In genomic region chr9:51146496-51146895, GRCm38 (mm10) we compare ENCODE assay signal across 22 mouse cellular contexts. TPM values are rescaled to one million over a fixed set of nuclear protein-coding genes. Genes with fewer than 3 reads are reported as not detected.
DNase-seq lines count a peak whose midpoint lies in the region; ATAC-seq and TF ChIP-seq lines count a peak whose summit lies in the region.
"Had no signal": no experiment of that assay in that cellular context is flagged by ENCODE, and none has a peak within 500 bp of the region (broad histone marks: within the 10 kb centered on the region; RNA-seq: fewer than 3 reads in every experiment).

No protein-coding gene starts in this region.

- H3K4me3 ChIP-seq in cerebellum, adult 2 months (replicated peaks; ENCODE audit: insufficient read depth, low read depth, low read length) = no peak overlapping the region
- H3K4me3 ChIP-seq in kidney, adult 2 months (ENCODE audit: insufficient read depth, low read depth, low read length) = no peak overlapping the region
- no peak overlapping the region for H3K4me3 ChIP-seq in kidney, embryonic 14.5 days (ENCODE audit: low read length)
- no peak overlapping the region for H3K4me3 ChIP-seq in midbrain, postnatal 0 days (ENCODE audit: low read depth, low read length)
- H3K4me3 ChIP-seq in midbrain, embryonic 15.5 days = no peak overlapping the region
- H3K4me3 ChIP-seq: embryonic facial prominence, embryonic 13.5 days; forebrain, embryonic 13.5 days; layer of hippocampus, adult 2 months; left cerebral cortex, adult 2 months; limb, embryonic 15.5 days; neural tube, embryonic 12.5 days had no signal

- H3K27ac ChIP-seq in cerebellum, adult 2 months (ENCODE audit: insufficient read depth, low read length) = no peak overlapping the region
- H3K27ac ChIP-seq in kidney, adult 2 months (ENCODE audit: insufficient read depth, low read depth, low read length) = no peak overlapping the region
- no peak overlapping the region for H3K27ac ChIP-seq in kidney, embryonic 14.5 days (ENCODE audit: low read depth, low read length)
- no peak overlapping the region for H3K27ac ChIP-seq in midbrain, postnatal 0 days (ENCODE audit: low read depth, low read length)
- H3K27ac ChIP-seq in midbrain, embryonic 15.5 days = no peak overlapping the region
- H3K27ac ChIP-seq: embryonic facial prominence, embryonic 13.5 days; forebrain, embryonic 13.5 days; layer of hippocampus, adult 2 months; left cerebral cortex, adult 2 months; limb, embryonic 15.5 days; neural tube, embryonic 12.5 days had no signal

- H3K4me2 ChIP-seq in kidney, embryonic 14.5 days (replicated peaks; ENCODE audit: low read depth, low read length) = no peak overlapping the region
- no peak overlapping the region for H3K4me2 ChIP-seq in midbrain, postnatal 0 days (ENCODE audit: low read depth, low read length, poor library complexity, severe bottlenecking)
- H3K4me2 ChIP-seq in midbrain, embryonic 15.5 days = no peak overlapping the region
- H3K4me2 ChIP-seq: embryonic facial prominence, embryonic 13.5 days; forebrain, embryonic 13.5 days; limb, embryonic 15.5 days; neural tube, embryonic 12.5 days had no signal

- WGBS in cerebellum, adult 2 months = 23% methylated on average over 4 of the region's 4 CpGs
- 34% methylated on average over 4 of the region's 4 CpGs for WGBS in kidney, adult 2 months
- WGBS in kidney, embryonic 14.5 days = 50% methylated on average over 4 of the region's 4 CpGs
- WGBS in midbrain, postnatal 0 days = 47% methylated on average over 4 of the region's 4 CpGs
- WGBS in midbrain, embryonic 15.5 days = 64% methylated on average over 4 of the region's 4 CpGs

- TF ChIP-seq POLR2A in cerebellum, adult 2 months (IDR thresholded peaks at IDR 0.05; ENCODE audit: borderline replicate concordance, insufficient read depth, low read length) = no peak
- no peak for TF ChIP-seq POLR2A in kidney, adult 2 months (IDR thresholded peaks at IDR 0.05; ENCODE audit: low read depth, low read length)

- H3K9ac ChIP-seq in kidney, embryonic 14.5 days (ENCODE audit: low read depth, low read length) = no peak overlapping the region
- H3K9ac ChIP-seq in midbrain, postnatal 0 days (replicated peaks; ENCODE audit: low read length, poor library complexity, severe bottlenecking) = no peak overlapping the region
- H3K9ac ChIP-seq in midbrain, embryonic 15.5 days = no peak overlapping the region
- H3K9ac ChIP-seq: embryonic facial prominence, embryonic 13.5 days; forebrain, embryonic 13.5 days; limb, embryonic 15.5 days; liver, postnatal 0 days; neural tube, embryonic 12.5 days had no signal

- no peak for ATAC-seq in kidney, embryonic 14.5 days (ENCODE audit: low FRiP score, low TSS enrichment)
- ATAC-seq in midbrain, postnatal 0 days (ENCODE audit: low FRiP score) = no peak
- ATAC-seq in midbrain, embryonic 15.5 days (replicated peaks) = no peak
- ATAC-seq in cerebellum, adult (ENCODE audit: insufficient number of reproducible peaks, low FRiP score, low TSS enrichment) = no peak
- ATAC-seq: forebrain, embryonic 13.5 days; liver, postnatal 0 days; midbrain, embryonic 16.5 days had no signal

- DNase-seq in cerebellum, postnatal 14 days = peak; percentile 34 to 43
- DNase-seq in cerebellum, adult 2 months = no peak
- DNase-seq in kidney, adult 2 months = peak; percentile 38
- DNase-seq in midbrain, postnatal 0 days (ENCODE audit: low spot score) = peak; percentile 51
- peak; percentile 7 to 15 for DNase-seq in kidney, postnatal 36 days
- DNase-seq: adrenal gland, adult 8-10 months; gastrocnemius, postnatal 10 days; heart, postnatal 10 days; liver, postnatal 0 days; right cerebral cortex, postnatal 25 days; thymus, postnatal 4 days had no signal

- no peaks in the 10 kb centered on the region for H3K27me3 ChIP-seq in cerebellum, adult 2 months (ENCODE audit: control insufficient read depth, insufficient read depth, low read length)
- H3K27me3 ChIP-seq in kidney, adult 2 months (replicated peaks; ENCODE audit: control insufficient read depth, insufficient read depth, low read length) = no peaks in the 10 kb centered on the region
- H3K27me3 ChIP-seq in kidney, embryonic 14.5 days (ENCODE audit: control insufficient read depth, insufficient read depth, low read length) = no peaks in the 10 kb centered on the region
- H3K27me3 ChIP-seq in midbrain, postnatal 0 days (ENCODE audit: insufficient read depth, low read length) = no peaks in the 10 kb centered on the region
- H3K27me3 ChIP-seq in midbrain, embryonic 15.5 days (replicated peaks) = no peaks in the 10 kb centered on the region
- H3K27me3 ChIP-seq: forebrain, embryonic 13.5 days; limb, embryonic 15.5 days; neural tube, embryonic 12.5 days had no signal

- TF ChIP-seq CTCF in cerebellum, adult 2 months (IDR thresholded peaks at IDR 0.05; ENCODE audit: borderline replicate concordance, insufficient read depth, low read depth, low read length) = no peak
- no peak for TF ChIP-seq CTCF in kidney, adult 2 months (conservative IDR thresholded peaks at IDR 0.05; ENCODE audit: insufficient read depth, insufficient read length, low read depth, low read length)
- TF ChIP-seq CTCF in midbrain, postnatal 0 days (IDR thresholded peaks at IDR 0.05) = no peak

- H3K9me3 ChIP-seq in kidney, embryonic 14.5 days (ENCODE audit: control insufficient read depth, low read length) = no peaks in the 10 kb centered on the region; the same call in 1 of the 2 replicates
- no peaks in the 10 kb centered on the region for H3K9me3 ChIP-seq in midbrain, postnatal 0 days (ENCODE audit: low read length)
- no peaks in the 10 kb centered on the region for H3K9me3 ChIP-seq in midbrain, embryonic 15.5 days
- H3K9me3 ChIP-seq: embryonic facial prominence, embryonic 13.5 days; forebrain, embryonic 13.5 days; limb, embryonic 15.5 days; neural tube, embryonic 12.5 days had no signal

- H3K36me3 ChIP-seq in kidney, adult 2 months (ENCODE audit: control insufficient read depth, insufficient read depth, low read length) = no peaks in the 10 kb centered on the region
- no peaks in the 10 kb centered on the region for H3K36me3 ChIP-seq in kidney, embryonic 14.5 days (ENCODE audit: control insufficient read depth, insufficient read depth, low read length)
- no peaks in the 10 kb centered on the region for H3K36me3 ChIP-seq in midbrain, postnatal 0 days (ENCODE audit: insufficient read depth, low read length)
- H3K36me3 ChIP-seq in midbrain, embryonic 15.5 days (replicated peaks) = no peaks in the 10 kb centered on the region
- H3K36me3 ChIP-seq: embryonic facial prominence, embryonic 13.5 days; limb, embryonic 15.5 days; neural tube, embryonic 12.5 days had no signal

- peaks cover 6% of the 10 kb centered on the region; the same call in 1 of the 2 replicates for H3K4me1 ChIP-seq in cerebellum, adult 2 months (ENCODE audit: control insufficient read depth, insufficient read depth, low read length)
- no peaks in the 10 kb centered on the region for H3K4me1 ChIP-seq in kidney, adult 2 months (ENCODE audit: control insufficient read depth, insufficient read depth, low read length)
- H3K4me1 ChIP-seq in kidney, embryonic 14.5 days (ENCODE audit: control insufficient read depth, insufficient read depth, low read length) = no peaks in the 10 kb centered on the region
- no peaks in the 10 kb centered on the region for H3K4me1 ChIP-seq in midbrain, postnatal 0 days (ENCODE audit: insufficient read depth, low read length)
- H3K4me1 ChIP-seq in midbrain, embryonic 15.5 days = peaks cover 7% of the 10 kb centered on the region; the same call in 1 of the 2 replicates
- H3K4me1 ChIP-seq: neural tube, embryonic 12.5 days had no signal

RNA-seq across cellular contexts. Expression of gene Gm32742, which starts 18.8 kb away (rescaled TPM):
- polyA plus RNA-seq in cerebellum, adult 2 months (2012; rRNA removed) = 0.02 TPM in 1 of 2 replicates, not detected in the other
- 0.02 TPM in 1 of 2 replicates, not detected in the other for polyA plus RNA-seq in kidney, adult 2 months (2012; rRNA removed)
- polyA plus RNA-seq in kidney, embryonic 14.5 days (2014; fragmentation: Nextera tagmentation; extraction: Ambion mirVana) = 0.04 TPM in 1 of 2 replicates, not detected in the other
- not detected in 2 replicates for total RNA-seq in midbrain, postnatal 0 days (2014; rRNA removed)
- not detected in 2 replicates for polyA plus RNA-seq in midbrain, postnatal 0 days (2015; fragmentation: Nextera tagmentation; extraction: Ambion mirVana)
- 0.03 TPM in 1 of 2 replicates, not detected in the other for polyA plus RNA-seq in midbrain, embryonic 15.5 days (2015; fragmentation: Nextera tagmentation; extraction: Ambion mirVana)
- total RNA-seq: adrenal gland, adult 8-10 months; gastrocnemius, postnatal 10 days; heart, postnatal 10 days; layer of hippocampus, adult 2 months; left cerebral cortex, adult 2 months had no signal
- polyA plus RNA-seq: forebrain, embryonic 13.5 days; intestine, embryonic 14.5 days; limb, embryonic 15.5 days; liver, postnatal 0 days had no signal

RNA-seq across cellular contexts. Expression of gene 4833427G06Rik, which starts 44.6 kb away (rescaled TPM):
- 0.29 and 0.48 TPM in 2 replicates for polyA plus RNA-seq in cerebellum, adult 2 months (2012; rRNA removed)
- polyA plus RNA-seq in kidney, adult 2 months (2012; rRNA removed) = not detected in 2 replicates
- polyA plus RNA-seq in kidney, embryonic 14.5 days (2014; fragmentation: Nextera tagmentation; extraction: Ambion mirVana) = not detected in 2 replicates
- not detected in 2 replicates for total RNA-seq in midbrain, postnatal 0 days (2014; rRNA removed)
- 0.47 and 0.80 TPM in 2 replicates for polyA plus RNA-seq in midbrain, postnatal 0 days (2015; fragmentation: Nextera tagmentation; extraction: Ambion mirVana)
- 0.70 and 1.2 TPM in 2 replicates for polyA plus RNA-seq in midbrain, embryonic 15.5 days (2015; fragmentation: Nextera tagmentation; extraction: Ambion mirVana)
- total RNA-seq: gastrocnemius, postnatal 10 days; heart, postnatal 10 days; layer of hippocampus, adult 2 months; left cerebral cortex, adult 2 months had no signal
- polyA plus RNA-seq: embryonic facial prominence, embryonic 13.5 days; intestine, embryonic 14.5 days; limb, embryonic 15.5 days; liver, postnatal 0 days had no signal

Comparison
In these comparisons a context has a peak if more than half of its experiments do, and no peak if none do; other contexts are left out.
1. DNase-seq: peak in cerebellum, postnatal 14 days (2 of 2), kidney, adult 2 months (single experiment), midbrain, postnatal 0 days (single experiment) and kidney, postnatal 36 days (2 of 2); none in cerebellum, adult 2 months (0 of 2).